Mouse (Mus musculus) stomach, embryonic 16.5 days (tissue): ENCODE measurements around the gene Pdzrn3. TPM values are rescaled to one million over a fixed set of nuclear protein-coding genes. Genes with fewer than 3 reads are reported as not detected.

Experiments
- ATAC-seq: fragments of 200-750 bp; cut with Nextera tagmentation; 2 replicates; pipeline ENCODE4 v1.8.0; 2017; ENCODE audit warnings: moderate number of reproducible peaks, moderate TSS enrichment; ENCODE audit not compliant: insufficient read depth, low FRiP score
- H3K27ac ChIP-seq: fragments of 300-500 bp; sonication (generic); 2 replicates; pipeline ENCODE4 v1.5.1; 2014; ENCODE audit warnings: low read length
- H3K27me3 ChIP-seq: fragments of 300-500 bp; sonication (generic); 2 replicates; pipeline ENCODE4 v1.6.1; 2014; ENCODE audit warnings: low read length, control low read depth, mixed read lengths; ENCODE audit not compliant: control insufficient read depth, insufficient read depth
- H3K36me3 ChIP-seq: fragments of 300-500 bp; sonication (generic); 2 replicates; pipeline ENCODE4 v1.6.1; 2014; ENCODE audit warnings: low read length; ENCODE audit not compliant: control insufficient read depth, insufficient read depth
- H3K4me1 ChIP-seq: fragments of 300-500 bp; sonication (generic); 2 replicates; pipeline ENCODE4 v1.6.1; 2014; ENCODE audit warnings: low read length, control low read depth, mixed read lengths; ENCODE audit not compliant: control insufficient read depth, insufficient read depth
- H3K4me2 ChIP-seq: fragments of 300-500 bp; sonication (generic); 2 replicates; pipeline ENCODE4 v1.6.1; 2014; ENCODE audit warnings: low read depth, low read length, mixed read lengths
- H3K4me3 ChIP-seq: fragments of 300-500 bp; sonication (generic); replicated peaks from 2 replicates; pipeline ENCODE4 v1.5.1; 2014; ENCODE audit warnings: mild to moderate bottlenecking, low read length
- H3K9ac ChIP-seq: fragments of 300-500 bp; sonication (generic); 2 replicates; pipeline ENCODE4 v1.6.1; 2014; ENCODE audit warnings: low read length
- H3K9me3 ChIP-seq: fragments of 300-500 bp; sonication (generic); replicated peaks from 2 replicates; pipeline ENCODE4 v1.6.1; 2016; ENCODE audit warnings: low read length, control low read depth; ENCODE audit not compliant: control insufficient read depth
- WGBS: fragments of 180-500 bp; shearing (Covaris S2); extraction: QIAGEN DNeasy Blood & Tissue Kit; methylation state at CpG from one replicate; pipeline ENCODE4 v1.1.7; 2014; 5-methylcytosine and 5-hydroxymethylcytosine counted together
- polyA plus RNA-seq: library from polyadenylated mRNA; unstranded; fragments of >200 nt; fragmentation: Nextera tagmentation; extraction: Ambion mirVana; gene quantifications from 2 replicates; pipeline ENCODE4 v1.2.1, GENCODE M21; 2015

Gene Pdzrn3
- polyA plus RNA-seq, 1 experiment from 2014 or later, result 9.1 TPM

- no peaks in the 10 kb centered on the region for H3K27me3 ChIP-seq
- 84% methylated on average over 7 of the region's 7 CpGs for WGBS
- ATAC-seq, result no peak
- H3K4me3 ChIP-seq, result no peak overlapping the region
- no peaks in the 10 kb centered on the region for H3K9me3 ChIP-seq
- no peak overlapping the region for H3K4me2 ChIP-seq
- H3K27ac ChIP-seq, result no peak overlapping the region
- H3K9ac ChIP-seq, result no peak overlapping the region
- H3K4me1 ChIP-seq, result peaks cover 9% of the 10 kb centered on the region
- no peaks in the 10 kb centered on the region for H3K36me3 ChIP-seq
These were observed 37.6 kb downstream of the Pdzrn3 start for GRCm38 (mm10) chr6:101340051-101340450.

- H3K9me3 ChIP-seq, result no peaks in the 10 kb centered on the region
- H3K27ac ChIP-seq, result no peak overlapping the region
- no peak for ATAC-seq
- H3K36me3 ChIP-seq, result no peaks in the 10 kb centered on the region
- H3K9ac ChIP-seq, result no peak overlapping the region
- H3K4me1 ChIP-seq, result peaks cover 25% of the 10 kb centered on the region
- H3K4me3 ChIP-seq, result no peak overlapping the region
- 66% methylated on average over 10 of the region's 10 CpGs for WGBS
- no peak overlapping the region for H3K4me2 ChIP-seq
- no peaks in the 10 kb centered on the region for H3K27me3 ChIP-seq
These were observed 39.7 kb downstream of the Pdzrn3 start for GRCm38 (mm10) chr6:101337842-101338528.

GRCm38 (mm10) chr6:101336660-101337059 lies 41.0 kb downstream of the Pdzrn3 start:
- H3K9ac ChIP-seq, result no peak overlapping the region
- no peak overlapping the region for H3K27ac ChIP-seq
- peaks cover 35% of the 10 kb centered on the region for H3K4me1 ChIP-seq
- H3K4me2 ChIP-seq, result no peak overlapping the region
- no peaks in the 10 kb centered on the region for H3K9me3 ChIP-seq
- no peaks in the 10 kb centered on the region for H3K27me3 ChIP-seq
- ATAC-seq, result no peak
- no peaks in the 10 kb centered on the region for H3K36me3 ChIP-seq
- 84% methylated on average over 10 of the region's 10 CpGs for WGBS
- H3K4me3 ChIP-seq, result no peak overlapping the region

GRCm38 (mm10) chr6:101335744-101336143 lies 42.0 kb downstream of the Pdzrn3 start:
- 93% methylated on average over 1 of the region's 1 CpGs for WGBS
- Histone ChIP-seq H3K9ac (no peak overlapping the region), H3K27ac (no peak overlapping the region), H3K4me2 (no peak overlapping the region), H3K27me3 (no peaks in the 10 kb centered on the region), H3K4me3 (no peak overlapping the region), H3K9me3 (no peaks in the 10 kb centered on the region), H3K4me1 (peaks cover 43% of the 10 kb centered on the region), H3K36me3 (no peaks in the 10 kb centered on the region)
- no peak for ATAC-seq

- Histone ChIP-seq H3K9me3 (no peaks in the 10 kb centered on the region), H3K27me3 (no peaks in the 10 kb centered on the region), H3K4me2 (no peak overlapping the region), H3K27ac (peak overlapping the region; percentile 53; the same call in 1 of the 2 replicates), H3K36me3 (no peaks in the 10 kb centered on the region), H3K4me3 (no peak overlapping the region), H3K9ac (no peak overlapping the region), H3K4me1 (peaks cover 54% of the 10 kb centered on the region)
- no peak for ATAC-seq
- WGBS, result 60% methylated on average over 3 of the region's 3 CpGs
These were observed 43.2 kb downstream of the Pdzrn3 start for GRCm38 (mm10) chr6:101334495-101334894.

- Histone ChIP-seq H3K4me3 (no peak overlapping the region), H3K27me3 (no peaks in the 10 kb centered on the region), H3K27ac (no peak overlapping the region), H3K9ac (no peak overlapping the region), H3K36me3 (no peaks in the 10 kb centered on the region), H3K4me1 (peaks cover 65% of the 10 kb centered on the region), H3K4me2 (no peak overlapping the region), H3K9me3 (no peaks in the 10 kb centered on the region)
- ATAC-seq, result no peak
- 22% methylated on average over 5 of the region's 5 CpGs for WGBS
These were observed 47.3 kb downstream of the Pdzrn3 start for GRCm38 (mm10) chr6:101330392-101330791.

GRCm38 (mm10) chr6:101329499-101329898 lies 48.2 kb downstream of the Pdzrn3 start:
- no peak overlapping the region for H3K4me2 ChIP-seq
- no peak for ATAC-seq
- H3K4me3 ChIP-seq, result no peak overlapping the region
- H3K9ac ChIP-seq, result no peak overlapping the region
- no peaks in the 10 kb centered on the region for H3K27me3 ChIP-seq
- H3K9me3 ChIP-seq, result no peaks in the 10 kb centered on the region
- H3K27ac ChIP-seq, result 0 out of 2 replicates have a peak overlapping the region, but pooled peaks have one; percentile 17
- peaks cover 56% of the 10 kb centered on the region for H3K4me1 ChIP-seq
- WGBS, result 22% methylated on average over 6 of the region's 6 CpGs
- H3K36me3 ChIP-seq, result no peaks in the 10 kb centered on the region

- no peaks in the 10 kb centered on the region for H3K27me3 ChIP-seq
- H3K4me1 ChIP-seq, result peaks cover 50% of the 10 kb centered on the region
- no peak for ATAC-seq
- no peak overlapping the region for H3K4me3 ChIP-seq
- H3K9me3 ChIP-seq, result no peaks in the 10 kb centered on the region
- WGBS, result 34% methylated on average over 6 of the region's 6 CpGs
- H3K36me3 ChIP-seq, result no peaks in the 10 kb centered on the region
- H3K4me2 ChIP-seq, result no peak overlapping the region
- H3K27ac ChIP-seq, result no peak overlapping the region
- H3K9ac ChIP-seq, result no peak overlapping the region
These were observed 49.2 kb downstream of the Pdzrn3 start for GRCm38 (mm10) chr6:101328514-101328913.

- no peak overlapping the region for H3K4me3 ChIP-seq
- no peak overlapping the region for H3K4me2 ChIP-seq
- no peaks in the 10 kb centered on the region for H3K36me3 ChIP-seq
- no peaks in the 10 kb centered on the region for H3K9me3 ChIP-seq
- no peaks in the 10 kb centered on the region for H3K27me3 ChIP-seq
- H3K27ac ChIP-seq, result no peak overlapping the region
- H3K9ac ChIP-seq, result no peak overlapping the region
- 79% methylated on average over 5 of the region's 5 CpGs for WGBS
- no peak for ATAC-seq
- peaks cover 44% of the 10 kb centered on the region for H3K4me1 ChIP-seq
These were observed 50.0 kb downstream of the Pdzrn3 start for GRCm38 (mm10) chr6:101327741-101328140.
